Mouse (Mus musculus): ENCODE results near the gene Abcc1.

- TF ChIP-seq CTCF (IDR thresholded peaks at IDR 0.05; ENCODE audit: low read depth, low read length) (no peak), POLR2A (IDR thresholded peaks at IDR 0.05; ENCODE audit: borderline replicate concordance, low read depth, low read length) (no peak)
Observed at GRCm38 (mm10) chr16:14351571-14351970, 9.8 kb upstream of the Abcc1 start.

Data from bone marrow macrophage, adult 2 months (primary cell).